Mouse (Mus musculus) ovary, postnatal 14 days (tissue): ENCODE measurements around the gene Ubash3b.

Source experiments
- DNase-seq: peaks from one replicate; pipeline ENCODE4 v3.0.0; 2022; ENCODE audit warnings: low spot score

Gene Ubash3b

DNA sequence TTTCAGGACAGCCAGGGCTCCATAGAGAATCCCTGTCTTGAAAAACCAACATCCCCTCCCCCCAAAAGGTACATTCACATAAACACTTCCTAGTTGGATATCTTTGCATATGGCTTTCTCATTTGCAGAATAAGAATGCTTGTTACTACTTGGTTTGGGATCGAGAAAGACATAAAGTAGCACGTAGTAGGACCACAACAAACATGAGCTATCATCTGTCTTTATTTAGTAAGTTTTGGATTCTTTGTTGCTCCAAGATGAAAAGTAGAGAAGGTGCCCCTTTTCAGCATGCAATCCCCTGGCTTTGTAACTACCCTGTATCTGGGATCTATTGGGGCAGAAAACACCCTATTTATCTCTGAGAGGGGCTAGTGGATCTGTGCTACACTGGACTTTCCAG lies 25.2 kb downstream of the Ubash3b start:
- DNase-seq: no peak

DNA sequence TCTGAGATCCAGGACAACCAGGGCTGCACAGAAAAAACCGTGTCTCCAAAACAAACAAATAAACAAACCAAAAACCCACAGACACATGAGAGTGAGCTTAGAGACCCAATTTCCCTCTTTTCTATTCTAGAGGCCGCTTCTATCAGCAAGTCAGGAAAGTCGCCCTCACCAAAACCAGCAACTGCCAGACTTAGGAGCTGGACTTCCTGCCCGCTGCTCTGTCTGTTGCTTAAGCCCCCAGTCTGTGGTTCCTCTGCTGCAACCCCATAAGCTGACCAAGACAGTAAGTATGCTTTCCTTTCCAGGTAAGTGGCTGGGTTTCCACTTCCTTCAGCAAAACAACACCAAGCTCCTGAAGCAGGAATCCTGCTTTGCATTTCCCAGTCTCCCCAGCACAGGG lies 26.6 kb downstream of the Ubash3b start:
- no peak for DNase-seq

DNA sequence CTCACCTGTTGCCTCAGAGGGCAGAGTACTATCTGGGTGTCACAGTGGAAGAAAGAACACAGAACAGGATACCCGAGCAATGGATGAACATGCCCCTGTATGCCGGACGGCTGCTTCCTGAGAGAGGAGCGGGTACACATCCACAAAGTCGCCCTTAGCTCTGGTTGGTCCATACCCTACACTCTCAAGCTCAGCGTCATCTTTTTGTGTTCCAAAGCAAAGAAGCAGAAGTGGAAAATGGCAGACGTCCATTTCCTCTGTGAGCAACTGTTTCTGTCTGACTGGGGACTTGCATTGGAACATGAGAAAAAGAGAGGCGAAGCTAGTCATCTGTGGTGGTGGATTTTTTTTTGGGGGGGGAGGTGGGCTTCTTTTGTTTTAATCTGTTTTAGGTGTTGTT lies 30.9 kb downstream of the Ubash3b start:
- DNase-seq: no peak

DNA sequence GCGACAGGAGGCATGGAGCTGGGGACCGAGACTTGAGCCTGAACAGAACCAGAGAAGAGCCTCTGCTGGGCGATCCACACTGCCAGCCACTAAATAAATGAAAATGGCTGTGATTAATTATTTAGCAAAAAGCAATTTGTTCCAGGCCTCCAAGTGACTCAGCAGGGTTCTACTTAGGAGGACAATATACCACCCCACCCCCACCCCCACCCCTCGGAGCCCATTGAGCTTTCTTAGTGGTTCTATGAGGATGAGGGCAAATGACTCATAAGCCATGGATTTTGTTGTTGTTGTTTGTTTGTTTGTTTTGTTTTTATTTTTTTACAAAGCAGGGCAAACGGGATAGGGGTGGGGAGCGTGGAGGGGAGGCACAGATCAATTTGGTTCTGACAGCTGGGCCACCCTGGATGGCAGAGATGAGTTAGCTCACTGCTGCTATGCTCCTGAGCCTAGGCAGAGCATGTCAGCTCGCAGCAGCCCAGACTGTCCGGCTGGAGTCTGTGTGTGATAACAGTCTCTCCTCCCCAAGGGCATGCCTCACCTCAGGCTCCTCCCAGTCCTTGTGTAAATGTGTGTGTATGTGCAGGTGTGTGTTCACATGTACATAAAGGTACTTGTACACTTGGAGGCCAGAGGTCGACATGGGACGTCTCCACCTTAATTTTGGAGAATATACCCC lies 31.6 kb downstream of the Ubash3b start:
- no peak for DNase-seq

DNA sequence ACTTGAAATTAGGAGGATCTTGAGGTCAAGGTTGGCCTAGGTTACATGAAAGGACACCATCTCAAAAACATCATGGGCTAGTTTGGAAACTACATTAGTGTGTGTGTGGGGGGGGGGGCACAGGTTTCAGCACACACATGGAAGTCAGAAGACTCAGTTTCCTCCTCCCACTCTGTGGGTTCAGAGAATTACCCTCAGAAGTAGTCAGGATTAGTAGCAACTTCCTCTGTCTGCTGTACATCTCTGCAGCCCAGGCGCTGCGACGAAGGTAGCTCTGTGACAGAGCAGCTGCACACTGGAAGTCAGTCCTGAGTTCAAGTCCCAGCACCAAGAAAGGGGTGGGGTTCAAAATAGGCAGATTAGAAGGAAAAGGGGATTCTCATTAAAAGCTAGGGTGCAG lies 32.2 kb downstream of the Ubash3b start:
- no peak for DNase-seq

DNA sequence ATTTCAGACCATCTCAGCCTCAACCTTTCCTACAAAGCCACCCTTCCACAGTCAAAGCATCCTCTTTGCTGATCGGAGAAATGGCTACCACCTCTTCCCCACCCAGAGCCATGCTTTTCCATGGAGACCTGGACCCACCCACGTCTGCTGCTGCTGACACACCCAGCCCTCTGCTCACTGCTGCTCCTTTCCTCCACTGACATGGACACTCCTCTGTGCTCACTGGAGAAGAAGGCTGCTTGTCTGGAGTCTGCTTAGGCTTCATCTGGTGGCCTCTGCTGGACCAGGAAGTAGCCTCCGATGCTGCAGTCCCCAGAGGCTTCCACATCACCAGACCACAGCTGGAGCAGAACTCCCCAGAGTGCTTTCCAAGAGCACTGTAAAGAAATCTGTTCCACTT lies 34.8 kb downstream of the Ubash3b start:
- DNase-seq: no peak

DNA sequence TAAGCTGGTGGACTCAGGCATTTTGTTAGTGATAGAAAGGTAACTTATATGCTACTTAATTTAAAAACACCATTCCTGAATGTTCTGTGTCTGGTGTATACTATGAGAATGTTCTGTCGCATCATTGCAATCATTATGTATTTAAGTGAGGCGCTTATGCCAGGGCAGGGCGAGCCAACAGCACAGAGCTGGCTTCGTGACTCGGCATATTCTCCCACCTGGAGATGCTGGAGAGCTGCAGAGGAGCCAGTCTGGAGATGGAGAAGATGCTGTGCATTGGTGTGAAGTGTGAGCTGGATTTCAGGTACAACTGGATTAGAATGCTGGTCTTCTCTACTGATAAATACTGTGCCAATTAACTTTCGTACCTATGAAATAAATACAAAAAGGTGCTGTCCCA lies 37.2 kb downstream of the Ubash3b start:
- no peak for DNase-seq

DNA sequence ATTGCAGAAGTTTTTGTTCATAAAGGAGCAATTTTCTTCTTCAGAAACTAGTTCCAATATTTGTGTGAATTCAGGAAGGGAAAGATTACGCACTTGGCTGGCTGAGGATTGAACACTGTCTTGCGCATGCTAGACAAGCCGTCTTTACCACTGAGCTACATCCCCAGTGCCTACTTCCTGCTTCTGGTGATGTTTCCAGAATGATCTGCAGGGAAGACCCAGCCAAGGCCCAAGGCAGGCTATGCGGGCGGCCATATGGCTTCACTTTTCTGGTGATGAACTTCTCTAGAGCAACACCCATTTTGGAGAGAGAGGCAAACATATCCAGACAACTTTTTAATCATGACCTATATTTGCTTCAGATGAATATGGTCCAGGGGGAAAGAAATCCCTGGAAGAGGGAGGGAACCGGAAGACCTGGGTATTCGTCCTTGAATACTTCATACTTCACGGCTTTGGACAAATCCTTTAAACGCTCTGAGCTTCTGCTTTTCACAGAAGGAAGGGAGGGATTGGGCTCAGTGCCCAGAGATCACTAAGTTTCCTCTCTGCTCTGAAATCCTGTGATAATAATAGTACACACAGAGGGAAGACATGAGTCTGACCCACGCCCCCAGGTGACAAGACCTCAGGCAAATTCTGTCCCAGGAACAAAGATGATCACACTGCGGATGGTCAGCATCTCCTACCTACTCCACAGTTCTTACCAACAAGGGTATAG lies 38.9 kb downstream of the Ubash3b start:
- DNase-seq: no peak

DNA sequence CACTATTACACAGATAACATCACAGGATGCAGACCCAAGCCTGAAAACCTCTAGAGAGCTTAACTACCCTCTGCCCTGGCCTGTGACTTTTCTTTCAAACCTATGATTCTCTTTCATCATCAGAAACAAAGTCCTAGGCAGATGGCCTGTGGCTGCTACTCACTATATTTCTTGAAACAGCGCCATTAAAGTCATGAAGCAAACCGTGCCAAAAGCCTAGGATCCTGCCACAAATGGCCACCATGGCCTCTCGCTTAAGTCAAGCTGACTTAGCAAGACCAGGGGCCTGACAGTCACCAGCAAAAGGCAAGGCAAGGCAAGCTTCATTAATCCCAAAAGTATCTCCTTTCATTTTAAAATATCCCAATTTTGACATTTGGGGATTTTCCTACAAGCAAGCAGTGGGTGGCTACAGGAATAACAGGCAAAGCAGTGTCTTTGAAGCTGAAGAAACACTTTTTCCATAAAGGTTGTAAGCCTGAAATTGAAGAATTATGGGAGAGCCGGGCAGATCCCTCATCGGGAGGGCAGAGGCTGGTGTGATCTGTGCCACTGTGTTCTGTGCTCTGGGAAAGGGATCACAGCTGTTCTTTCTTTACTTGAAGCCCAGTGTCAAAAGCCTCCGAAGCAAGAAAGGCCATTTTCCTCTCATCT lies 39.7 kb downstream of the Ubash3b start:
- DNase-seq: no peak

DNA sequence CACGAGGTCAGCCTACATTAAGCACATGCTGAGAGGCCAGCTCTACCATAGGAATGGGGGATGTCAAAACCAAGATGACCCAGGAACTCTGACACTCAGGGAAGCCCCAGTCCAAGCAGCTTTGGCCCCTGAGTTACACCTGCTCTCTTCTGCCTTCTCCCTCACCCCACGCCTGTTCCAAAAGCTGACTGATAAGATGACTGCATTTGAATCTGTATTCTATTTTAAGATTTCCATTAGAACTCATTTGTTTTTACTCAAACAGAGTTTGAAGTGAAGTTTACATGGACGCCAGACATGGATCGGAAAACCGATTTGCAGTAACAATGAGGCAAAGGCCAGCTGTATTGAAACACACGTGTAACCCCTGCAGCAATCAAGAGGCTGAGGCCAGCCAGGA lies 41.5 kb downstream of the Ubash3b start:
- DNase-seq: no peak

DNA sequence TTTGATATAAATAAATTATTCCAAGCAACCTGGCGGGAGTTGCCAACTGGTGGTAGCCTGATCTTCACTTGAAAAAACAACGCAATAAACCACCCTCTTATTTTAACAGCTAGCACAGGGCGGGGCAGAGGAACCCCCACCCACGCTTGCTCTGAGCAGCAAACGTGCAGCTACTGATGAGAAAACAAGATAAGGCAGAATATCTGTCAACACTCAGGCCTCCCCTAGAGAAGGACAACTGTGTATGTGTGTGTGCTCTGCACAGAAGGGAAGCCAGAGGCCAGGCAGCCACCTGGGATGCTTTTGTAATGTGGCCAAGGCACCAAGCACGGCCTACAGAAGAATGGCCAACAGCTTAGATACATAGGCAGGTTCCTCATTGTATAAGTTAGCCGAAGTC lies 43.4 kb downstream of the Ubash3b start:
- no peak for DNase-seq

DNA sequence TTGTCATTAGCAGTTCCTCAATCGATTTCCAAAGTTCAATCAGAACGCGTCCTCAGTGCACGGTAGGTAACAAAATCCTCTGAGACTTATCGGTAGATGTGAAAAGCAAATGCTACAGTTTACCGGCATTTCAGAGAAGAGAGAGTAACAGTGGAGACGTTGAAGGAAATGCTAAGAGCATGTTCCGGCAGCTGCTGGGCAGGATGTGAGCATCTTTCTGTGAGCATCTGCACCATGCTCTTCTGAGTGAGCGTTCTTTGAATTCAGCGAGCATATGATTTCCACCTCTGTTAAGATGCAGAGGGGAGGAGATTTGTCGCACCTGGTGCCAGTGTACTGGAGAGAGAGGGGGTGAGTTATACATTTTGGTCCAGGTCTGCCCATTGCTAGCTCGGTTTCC lies 45.4 kb downstream of the Ubash3b start:
- DNase-seq: no peak

DNA sequence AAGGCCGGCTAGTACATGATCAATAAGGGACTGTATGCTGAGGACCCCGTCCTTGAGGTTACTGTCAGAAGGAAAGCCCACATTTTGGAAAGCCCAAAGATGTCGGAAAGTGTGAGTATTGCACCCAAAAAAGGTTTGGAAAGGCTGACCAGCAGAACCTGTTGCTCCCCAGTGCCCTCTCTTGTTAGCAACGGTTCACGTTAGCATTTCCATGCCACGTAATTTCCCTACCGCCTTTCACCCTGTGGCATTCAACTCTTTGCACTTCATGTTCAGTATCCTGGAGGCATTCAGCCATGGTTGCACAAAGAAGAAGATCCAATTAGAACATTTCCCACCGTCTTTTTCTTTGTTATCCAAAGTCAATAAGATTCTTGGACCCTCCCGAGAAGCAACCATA lies 47.1 kb downstream of the Ubash3b start:
- no peak for DNase-seq

DNA sequence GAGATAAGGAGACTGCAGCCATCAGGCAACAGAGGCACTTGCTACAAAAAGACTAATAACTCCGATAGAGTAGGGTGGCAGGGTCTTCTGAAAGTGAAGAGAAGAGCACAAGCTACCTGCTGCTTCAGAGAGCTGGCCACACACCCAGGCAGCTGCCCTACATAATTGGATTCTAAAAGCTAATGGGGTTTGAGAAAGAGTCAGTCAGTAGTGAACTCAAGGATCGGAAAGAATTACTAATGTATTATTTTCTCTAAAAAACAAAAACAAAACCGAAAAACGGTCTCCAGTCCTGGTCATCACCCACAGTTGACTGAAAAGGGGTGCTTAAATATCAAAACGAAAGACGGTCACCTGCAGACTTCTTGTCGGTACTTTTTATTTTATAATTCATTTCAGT lies 51.7 kb downstream of the Ubash3b start:
- no peak for DNase-seq

DNA sequence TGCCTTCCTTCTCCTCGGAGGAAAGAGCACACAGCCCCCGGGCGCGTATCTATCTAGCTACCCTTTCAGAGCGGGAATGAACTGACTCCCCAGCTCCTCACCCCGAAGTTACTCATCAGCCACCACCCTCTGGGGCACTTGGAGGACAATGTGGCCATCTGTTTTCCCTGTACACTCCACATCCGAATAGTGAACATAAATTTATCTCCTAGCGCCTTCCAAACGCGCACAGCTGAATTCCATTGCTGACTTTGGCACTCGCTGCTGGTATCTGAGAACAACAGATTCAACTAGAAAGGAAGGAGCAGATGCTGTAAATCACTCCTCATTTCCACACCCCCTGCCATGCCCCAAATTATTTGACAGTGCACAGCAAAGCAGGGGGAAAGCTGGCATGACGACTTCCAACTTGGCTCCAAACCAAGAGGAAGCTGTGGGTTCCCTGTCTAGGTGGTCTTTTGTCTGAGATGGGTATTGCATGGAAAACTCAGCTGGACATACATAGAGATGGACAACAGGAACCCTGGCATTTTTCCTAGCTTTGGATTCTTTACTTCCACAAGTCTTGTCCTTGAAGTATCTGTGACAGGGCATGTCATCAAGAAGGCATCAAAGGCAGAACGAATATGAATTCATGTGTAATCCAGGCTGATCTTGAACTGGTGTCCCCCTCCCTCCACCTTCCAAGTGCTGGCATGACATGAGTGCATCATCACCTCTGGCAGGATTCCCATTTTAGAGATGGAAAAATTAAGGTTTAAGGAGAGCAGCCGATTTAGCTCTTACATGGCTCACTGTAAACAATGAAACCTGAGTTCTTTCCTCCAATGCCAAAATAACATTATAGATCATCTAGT lies 52.9 kb downstream of the Ubash3b start:
- DNase-seq: no peak

DNA sequence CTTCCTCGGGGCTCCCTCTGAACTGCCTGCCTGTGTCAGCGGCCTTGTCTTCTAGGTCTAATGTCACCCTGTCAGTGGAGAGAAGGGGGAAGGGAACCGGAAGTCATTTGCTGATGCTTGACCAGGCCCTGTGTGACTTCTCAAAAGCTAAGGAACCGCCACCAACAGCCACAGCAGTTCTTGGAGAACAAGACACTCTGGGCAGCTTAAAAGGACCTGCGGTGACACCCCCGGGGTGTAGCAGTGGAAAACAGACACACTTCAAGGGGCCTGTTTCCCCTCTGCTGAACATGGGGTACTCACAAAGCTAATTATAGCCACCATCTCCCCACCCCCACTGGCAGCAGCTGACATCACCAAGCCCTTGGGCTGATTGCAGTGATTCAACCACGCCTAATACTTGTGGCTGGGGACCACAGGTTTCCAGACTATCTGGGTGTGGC lies 56.3 kb downstream of the Ubash3b start:
- no peak for DNase-seq

DNA sequence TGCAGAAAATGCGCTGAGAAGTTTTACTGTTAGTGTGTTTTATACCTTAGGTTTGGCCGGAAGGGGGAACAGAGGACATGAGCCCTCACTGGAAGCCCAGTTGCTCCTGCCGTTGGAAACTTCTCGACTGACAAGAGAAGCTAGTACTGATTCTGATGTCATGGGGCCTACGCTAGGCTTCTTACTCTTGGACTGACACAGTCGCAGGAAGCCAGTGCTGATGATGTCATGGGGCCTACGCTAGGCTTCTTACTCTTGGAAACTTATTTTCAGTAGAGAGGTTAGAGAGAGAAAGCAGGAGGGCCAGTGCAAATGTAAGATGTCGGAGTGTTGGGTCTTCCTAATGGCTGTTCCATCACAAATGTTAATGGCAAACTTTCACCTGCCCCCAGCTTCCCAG lies 57.8 kb downstream of the Ubash3b start:
- no peak for DNase-seq

DNA sequence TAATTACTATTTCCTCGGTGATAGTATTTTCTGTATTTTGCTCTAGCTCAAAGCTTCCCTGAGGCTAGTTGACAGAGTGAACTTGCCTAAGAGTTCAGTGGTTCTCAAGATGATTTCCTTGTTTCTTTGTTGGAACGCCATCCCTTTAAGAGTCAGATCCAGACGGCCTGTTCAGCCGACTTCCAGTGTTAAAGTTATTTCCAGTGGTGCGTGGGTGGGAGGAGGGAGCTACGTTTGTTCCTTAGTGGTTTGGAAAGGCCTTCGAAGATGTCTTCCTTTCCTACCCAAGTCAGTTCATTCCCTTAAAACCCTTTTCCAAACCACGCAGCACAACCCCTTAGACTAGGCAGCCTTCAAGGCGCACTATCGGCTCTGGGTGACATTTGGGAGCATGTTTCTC lies 58.9 kb downstream of the Ubash3b start:
- no peak for DNase-seq

DNA sequence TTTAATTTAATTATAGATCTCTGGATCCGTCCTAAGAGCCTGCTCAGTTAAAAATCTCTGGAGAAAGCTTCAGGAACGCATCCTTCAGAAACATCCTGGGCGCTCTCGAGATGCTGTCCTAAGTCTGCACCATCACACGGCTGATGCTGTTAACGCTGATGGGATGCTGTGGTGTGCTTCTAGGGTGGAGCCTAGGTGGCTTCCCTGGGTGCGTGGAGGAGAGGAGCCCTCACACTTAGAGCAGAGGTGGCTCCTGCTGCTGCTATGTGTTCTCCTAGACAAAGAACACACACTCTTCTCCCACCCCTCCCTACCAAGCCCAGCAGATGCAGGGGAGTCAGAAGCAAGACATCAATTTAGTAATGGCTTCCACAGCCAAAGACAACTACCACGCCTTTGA lies 61.6 kb downstream of the Ubash3b start:
- no peak for DNase-seq

DNA sequence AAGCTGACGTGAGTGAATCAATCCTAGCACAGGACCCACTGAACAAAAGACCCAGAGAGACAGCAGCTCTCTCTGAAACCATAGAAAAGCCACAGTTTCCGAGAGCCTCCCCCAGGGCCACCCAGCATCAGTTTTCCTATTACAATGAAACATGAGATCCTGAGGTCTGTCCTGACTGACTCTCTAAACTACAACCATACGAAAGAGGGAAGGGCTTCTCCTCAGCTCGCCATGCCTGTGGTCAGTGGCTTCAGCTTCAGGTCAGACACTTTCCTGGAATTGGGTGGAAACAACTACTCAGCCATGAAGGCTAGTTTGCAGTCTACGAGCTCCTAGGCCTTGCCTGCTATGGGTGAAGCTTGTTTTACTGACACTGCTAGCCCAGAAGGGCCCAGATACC lies 62.4 kb downstream of the Ubash3b start:
- no peak for DNase-seq

DNA sequence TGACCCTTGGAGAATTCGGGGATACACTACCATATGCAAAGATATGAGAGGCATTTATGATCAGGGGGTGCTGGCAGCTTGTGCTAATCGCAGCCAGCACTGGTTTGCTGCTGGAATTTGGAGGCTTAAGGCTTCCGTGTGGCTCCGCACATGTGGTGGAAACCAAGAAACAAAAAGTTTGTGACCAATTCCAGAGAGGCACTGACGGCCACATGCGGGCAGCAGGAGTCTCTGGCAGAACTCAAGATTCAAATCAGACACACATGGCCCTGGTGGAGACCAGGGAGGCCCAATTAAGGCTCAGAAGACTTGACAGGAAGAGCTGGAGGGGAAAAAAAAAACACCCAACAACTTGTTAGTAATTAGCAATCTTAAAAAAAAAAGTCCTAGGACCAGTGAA lies 63.4 kb downstream of the Ubash3b start:
- no peak for DNase-seq

DNA sequence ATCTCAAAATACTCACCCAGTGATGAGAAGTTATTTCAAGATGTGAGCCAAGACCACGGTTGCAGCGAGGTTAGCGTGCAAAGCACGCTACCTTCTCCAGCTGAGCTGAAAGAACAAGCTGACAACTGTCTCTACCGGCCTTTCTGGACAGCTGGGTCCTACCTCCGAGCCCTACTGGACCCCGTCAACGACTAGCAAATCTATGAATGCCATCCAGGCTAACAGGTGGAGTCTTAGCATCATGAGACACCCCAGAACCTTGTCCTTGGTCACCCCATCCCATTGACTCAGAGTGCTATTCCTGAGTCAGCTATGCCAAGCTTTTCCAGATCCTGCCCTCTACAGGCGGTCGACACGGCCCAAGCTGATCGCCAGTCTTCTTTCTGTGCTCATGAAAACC lies 69.5 kb downstream of the Ubash3b start:
- DNase-seq: no peak

DNA sequence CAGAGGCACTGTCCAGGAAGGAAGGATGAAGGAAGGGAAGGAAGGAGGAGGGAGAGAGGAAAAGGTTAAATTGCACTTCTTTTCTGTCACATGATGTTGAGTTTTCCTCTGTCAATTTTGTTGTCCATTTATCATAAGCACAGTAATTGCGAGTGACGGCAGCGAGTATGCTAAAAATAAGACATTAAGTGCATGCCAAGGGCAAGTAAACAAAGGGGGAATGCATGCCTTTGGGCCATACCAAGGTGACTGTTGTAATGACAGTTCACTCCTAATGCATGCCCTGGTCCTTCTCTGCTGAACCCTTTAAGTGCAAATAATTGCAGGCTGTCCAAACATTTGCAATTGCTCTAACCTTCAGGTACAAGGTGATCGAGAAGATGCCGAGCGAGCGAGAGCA lies 70.3 kb downstream of the Ubash3b start:
- DNase-seq: no peak
